Mouse (Mus musculus) neural tube, embryonic 12.5 days (tissue): ENCODE results near the gene Layn. TPM values are rescaled to one million over a fixed set of nuclear protein-coding genes. Genes with fewer than 3 reads are reported as not detected.

Experiments used
- ATAC-seq: fragments of 200-750 bp; cut with Nextera tagmentation; 2 replicates; pipeline ENCODE4 v1.8.0; 2017; ENCODE audit warnings: low read depth, mild to moderate bottlenecking, moderate TSS enrichment, moderate library complexity; ENCODE audit not compliant: low FRiP score
- H3K27ac ChIP-seq: fragments of 300-500 bp; sonication (generic); 2 replicates; pipeline ENCODE4 v1.5.1; 2016
- H3K27me3 ChIP-seq: fragments of 300-500 bp; sonication (generic); replicated peaks from 2 replicates; pipeline ENCODE4 v1.6.1; 2016; ENCODE audit warnings: mild to moderate bottlenecking
- H3K36me3 ChIP-seq: fragments of 300-500 bp; sonication (generic); 2 replicates; pipeline ENCODE4 v1.6.1; 2016; ENCODE audit warnings: mild to moderate bottlenecking
- H3K4me1 ChIP-seq: fragments of 300-500 bp; sonication (generic); 2 replicates; pipeline ENCODE4 v1.6.1; 2016
- H3K4me2 ChIP-seq: fragments of 300-500 bp; sonication (generic); replicated peaks from 2 replicates; pipeline ENCODE4 v1.6.1; 2016; ENCODE audit warnings: mild to moderate bottlenecking
- H3K4me3 ChIP-seq: fragments of 300-500 bp; sonication (generic); 2 replicates; pipeline ENCODE4 v1.5.1; 2016
- H3K9ac ChIP-seq: fragments of 300-500 bp; sonication (generic); 2 replicates; pipeline ENCODE4 v1.6.1; 2016; ENCODE audit warnings: mild to moderate bottlenecking
- H3K9me3 ChIP-seq: fragments of 300-500 bp; sonication (generic); 2 replicates; pipeline ENCODE4 v1.6.1; 2016; ENCODE audit warnings: mild to moderate bottlenecking
- WGBS: fragments of 180-500 bp; shearing (Covaris S2); methylation state at CpG from one replicate; pipeline ENCODE4 v1.1.7; 2016; 5-methylcytosine and 5-hydroxymethylcytosine counted together
- polyA plus RNA-seq: library from polyadenylated mRNA; unstranded; fragments of >200 nt; fragmentation: Nextera tagmentation; extraction: Ambion mirVana; gene quantifications from 2 replicates; pipeline ENCODE4 v1.2.1, GENCODE M21; 2016

The Layn gene
- 2.0 and 2.1 TPM in 2 replicates for polyA plus RNA-seq

GRCm38 (mm10) chr9:51076979-51077315, at the start of gene Layn:
Gene Layn, minus strand, starts transcription at chr9:51077094.
- 2% methylated on average over 14 of the region's 14 CpGs for WGBS
- Histone ChIP-seq H3K9me3 (no peaks in the 10 kb centered on the region), H3K4me3 (peak within 1 kb of the TSS; percentile 36), H3K4me1 (peaks cover 16% of the 10 kb centered on the region), H3K9ac (peak within 1 kb of the TSS; percentile 35), H3K4me2 (peak within 1 kb of the TSS; percentile 78), H3K27ac (no peak within 1 kb of the TSS), H3K27me3 (peaks cover 12% of the 10 kb centered on the region; the same call in 1 of the 2 replicates), H3K36me3 (no peaks in the 10 kb centered on the region)
- peak; percentile 81 for ATAC-seq

DNA sequence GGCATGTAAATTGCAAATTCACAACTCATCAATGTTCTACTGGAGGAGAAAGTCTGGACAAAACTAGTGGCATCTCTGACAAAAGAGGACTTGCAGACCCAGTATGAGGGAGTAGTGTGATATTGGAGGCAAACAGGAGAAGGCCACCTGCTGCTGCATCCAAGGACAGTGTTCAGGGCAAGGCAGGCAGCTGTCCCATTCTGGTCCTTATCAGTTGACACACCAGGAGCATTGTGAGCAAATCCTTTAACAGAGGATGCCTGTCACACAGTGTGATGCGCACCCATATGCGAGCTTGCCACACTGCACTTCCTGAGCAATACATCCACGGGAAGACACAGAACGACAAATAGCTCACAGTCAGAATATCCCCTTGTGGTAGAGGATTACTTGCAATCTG, 37.9 kb upstream of the Layn start:
- H3K27ac ChIP-seq = no peak overlapping the region
- no peak for ATAC-seq
- no peaks in the 10 kb centered on the region for H3K4me1 ChIP-seq
- no peaks in the 10 kb centered on the region for H3K36me3 ChIP-seq
- H3K4me3 ChIP-seq = no peak overlapping the region
- no peaks in the 10 kb centered on the region for H3K27me3 ChIP-seq
- H3K9ac ChIP-seq = no peak overlapping the region
- H3K9me3 ChIP-seq = no peaks in the 10 kb centered on the region
- H3K4me2 ChIP-seq = no peak overlapping the region
- 92% methylated on average over 4 of the region's 4 CpGs for WGBS

- Histone ChIP-seq H3K9me3 (no peaks in the 10 kb centered on the region), H3K9ac (no peak overlapping the region), H3K4me3 (no peak overlapping the region), H3K27me3 (peaks cover 3% of the 10 kb centered on the region; the same call in 1 of the 2 replicates), H3K27ac (no peak overlapping the region), H3K4me2 (no peak overlapping the region), H3K36me3 (no peaks in the 10 kb centered on the region), H3K4me1 (peaks cover 14% of the 10 kb centered on the region)
- WGBS = 87% methylated on average over 2 of the region's 2 CpGs
- ATAC-seq = no peak
These were observed 28.9 kb upstream of the Layn start for GRCm38 (mm10) chr9:51105751-51106150.

DNA sequence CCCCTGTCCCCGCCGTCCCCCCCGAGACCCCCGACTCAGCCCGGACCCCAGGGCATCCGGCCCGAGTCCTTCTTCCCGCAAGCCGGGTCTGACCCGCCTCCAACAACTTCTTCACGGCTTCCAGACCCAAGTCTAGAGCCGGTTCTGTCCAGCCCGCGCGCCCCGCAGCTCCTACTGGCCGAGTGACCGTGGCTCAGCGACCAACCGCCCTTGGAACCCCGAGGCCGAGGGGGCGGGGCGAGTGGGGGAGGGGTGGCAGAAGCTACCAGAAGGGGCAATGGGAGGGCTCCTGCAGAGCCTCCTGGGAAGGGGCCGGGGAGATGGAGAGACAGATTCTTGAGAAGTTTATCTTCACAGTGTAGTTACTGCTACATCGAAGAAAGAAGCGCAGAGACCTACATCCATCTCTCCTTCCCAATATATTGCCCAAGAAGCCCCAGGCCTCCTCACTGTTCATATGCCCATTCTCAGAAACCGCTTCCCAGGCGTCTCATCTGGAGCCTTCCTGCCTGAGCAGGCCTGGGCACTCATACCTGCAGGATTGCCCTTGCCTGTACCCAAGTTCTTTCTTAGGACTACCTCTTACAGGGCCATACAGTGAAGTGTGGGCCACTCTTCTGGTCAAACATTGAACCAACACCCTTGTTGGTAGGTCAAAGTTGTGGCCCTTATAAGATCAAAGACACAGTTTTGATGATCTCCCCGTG, 27.1 kb upstream of the Layn start:
- Histone ChIP-seq H3K36me3 (no peaks in the 10 kb centered on the region), H3K9ac (peak overlapping the region; percentile 66), H3K4me2 (peak overlapping the region; percentile 100), H3K4me3 (peak overlapping the region; percentile 58), H3K9me3 (no peaks in the 10 kb centered on the region), H3K4me1 (peaks cover 14% of the 10 kb centered on the region), H3K27me3 (peaks cover 3% of the 10 kb centered on the region; the same call in 1 of the 2 replicates), H3K27ac (no peak overlapping the region)
- ATAC-seq = peak; percentile 79
- WGBS = 13% methylated on average over 30 of the region's 30 CpGs

DNA sequence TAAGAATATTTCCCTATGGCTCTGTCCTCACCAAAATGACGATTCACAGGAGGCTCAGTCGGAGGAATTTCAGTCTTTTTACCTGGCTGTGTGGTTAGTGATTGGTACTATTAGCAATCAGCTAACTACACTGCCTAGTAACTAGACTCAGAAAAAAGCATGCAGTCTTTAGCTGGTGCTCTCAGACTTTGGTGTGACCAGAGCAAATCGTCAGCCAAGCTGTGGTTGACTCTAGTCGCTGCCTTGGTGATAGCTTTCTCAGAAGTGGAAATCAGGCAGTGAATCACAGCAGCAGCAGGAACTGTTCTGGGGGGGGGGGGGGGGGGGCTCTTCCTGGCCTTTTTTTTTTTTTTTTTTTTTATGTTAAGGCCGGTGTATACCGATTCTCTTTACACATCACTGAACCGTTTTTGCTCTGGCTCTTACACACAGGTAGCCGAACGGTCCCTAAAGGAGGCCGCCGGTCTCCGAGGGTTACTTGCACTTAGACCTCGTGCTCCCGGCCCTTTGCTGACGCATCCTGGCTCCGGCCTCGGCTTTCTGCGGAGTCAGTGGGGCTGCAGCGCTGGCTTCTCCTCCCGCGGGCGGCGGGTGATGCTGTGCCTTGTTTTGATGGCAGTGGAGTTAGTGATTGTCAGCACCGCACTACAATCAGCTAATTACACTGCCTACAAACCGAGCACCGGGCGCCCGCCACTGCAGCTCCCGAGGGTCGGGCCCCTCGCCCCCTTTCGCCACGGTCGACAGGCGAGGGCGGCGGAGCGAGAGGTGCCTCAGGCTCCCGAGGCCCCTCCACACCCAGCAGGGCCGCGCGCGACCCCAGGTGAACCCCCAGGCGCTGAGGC, 26.3 kb upstream of the Layn start:
- H3K4me3 ChIP-seq = peak overlapping the region; percentile 58
- no peak overlapping the region for H3K27ac ChIP-seq
- H3K36me3 ChIP-seq = no peaks in the 10 kb centered on the region
- H3K27me3 ChIP-seq = peaks cover 3% of the 10 kb centered on the region; the same call in 1 of the 2 replicates
- H3K4me1 ChIP-seq = peaks cover 14% of the 10 kb centered on the region
- WGBS = 2% methylated on average over 43 of the region's 44 CpGs
- peak overlapping the region; percentile 66 for H3K9ac ChIP-seq
- H3K9me3 ChIP-seq = no peaks in the 10 kb centered on the region
- peak; percentile 68 for ATAC-seq
- peak overlapping the region; percentile 100 for H3K4me2 ChIP-seq

- H3K4me1 ChIP-seq = peaks cover 14% of the 10 kb centered on the region
- WGBS = 8% methylated on average over 27 of the region's 27 CpGs
- H3K36me3 ChIP-seq = no peaks in the 10 kb centered on the region
- H3K27me3 ChIP-seq = peaks cover 3% of the 10 kb centered on the region; the same call in 1 of the 2 replicates
- no peaks in the 10 kb centered on the region for H3K9me3 ChIP-seq
- H3K27ac ChIP-seq = no peak within 1 kb of the TSS
- peak; percentile 79 for ATAC-seq
- H3K4me3 ChIP-seq = 0 out of 2 replicates have a peak within 1 kb of the TSS, but pooled peaks have one; percentile 58
- no peak within 1 kb of the TSS for H3K9ac ChIP-seq
- peak within 1 kb of the TSS; percentile 100 for H3K4me2 ChIP-seq
These were observed 25.0 kb upstream of the Layn start, which contains the start of gene 4833427G06Rik for GRCm38 (mm10) chr9:51101756-51102425. Gene 4833427G06Rik, minus strand, starts transcription at chr9:51102078.

GRCm38 (mm10) chr9:51096306-51096705, 19.4 kb upstream of the Layn start:
- Histone ChIP-seq H3K9ac (no peak overlapping the region), H3K36me3 (no peaks in the 10 kb centered on the region), H3K27me3 (no peaks in the 10 kb centered on the region), H3K4me3 (no peak overlapping the region), H3K27ac (no peak overlapping the region), H3K4me2 (no peak overlapping the region), H3K9me3 (no peaks in the 10 kb centered on the region), H3K4me1 (no peaks in the 10 kb centered on the region)
- ATAC-seq = no peak
- WGBS = 64% methylated on average over 2 of the region's 2 CpGs

DNA sequence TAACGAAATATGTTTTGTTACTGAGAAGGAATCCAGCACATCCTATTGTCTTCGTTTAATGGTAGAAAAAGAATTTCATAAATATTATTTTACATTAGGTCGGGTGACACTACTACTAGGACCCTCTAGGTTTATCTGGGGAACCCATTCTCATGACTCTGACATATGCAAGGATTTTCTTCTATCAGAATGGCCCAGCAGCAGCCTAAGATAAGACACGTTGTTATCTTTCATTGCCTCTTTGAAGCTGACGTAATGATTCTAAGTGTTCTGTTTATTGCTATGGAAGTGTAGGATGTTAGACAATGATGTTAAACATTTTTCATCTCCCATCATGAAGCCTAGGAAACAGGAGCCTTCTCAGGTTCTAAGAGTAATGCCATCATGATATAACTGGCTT, 16.8 kb upstream of the Layn start:
- H3K9me3 ChIP-seq = no peaks in the 10 kb centered on the region
- no peak overlapping the region for H3K9ac ChIP-seq
- no peaks in the 10 kb centered on the region for H3K4me1 ChIP-seq
- H3K27ac ChIP-seq = no peak overlapping the region
- no peaks in the 10 kb centered on the region for H3K36me3 ChIP-seq
- 78% methylated on average over 5 of the region's 5 CpGs for WGBS
- ATAC-seq = no peak
- H3K4me2 ChIP-seq = no peak overlapping the region
- H3K27me3 ChIP-seq = no peaks in the 10 kb centered on the region
- H3K4me3 ChIP-seq = no peak overlapping the region

DNA sequence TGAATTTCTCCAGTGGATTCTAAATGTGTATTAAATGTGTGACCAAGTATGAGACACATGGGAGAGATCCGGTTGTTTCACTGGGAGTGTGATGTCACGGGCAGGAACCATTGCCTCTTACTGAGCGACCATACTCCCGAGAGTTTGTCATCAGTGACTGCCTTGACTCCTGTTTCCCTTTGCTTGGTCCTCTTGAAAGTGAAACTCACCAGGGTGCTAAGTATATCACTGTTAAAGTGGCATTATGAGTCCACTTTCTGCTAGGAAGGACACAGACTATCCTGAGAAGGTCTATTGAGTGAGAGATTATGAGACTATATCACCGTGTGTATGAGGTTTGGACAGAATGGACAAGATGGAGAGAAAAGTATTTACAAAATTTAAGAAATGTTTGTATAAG, 4.7 kb upstream of the Layn start:
- Histone ChIP-seq H3K4me2 (no peak overlapping the region), H3K9me3 (no peaks in the 10 kb centered on the region), H3K36me3 (no peaks in the 10 kb centered on the region), H3K4me3 (no peak overlapping the region), H3K27me3 (peaks cover 7% of the 10 kb centered on the region; the same call in 1 of the 2 replicates), H3K9ac (no peak overlapping the region), H3K4me1 (peaks cover 7% of the 10 kb centered on the region), H3K27ac (no peak overlapping the region)
- WGBS = 86% methylated on average over 5 of the region's 5 CpGs
- no peak for ATAC-seq

DNA sequence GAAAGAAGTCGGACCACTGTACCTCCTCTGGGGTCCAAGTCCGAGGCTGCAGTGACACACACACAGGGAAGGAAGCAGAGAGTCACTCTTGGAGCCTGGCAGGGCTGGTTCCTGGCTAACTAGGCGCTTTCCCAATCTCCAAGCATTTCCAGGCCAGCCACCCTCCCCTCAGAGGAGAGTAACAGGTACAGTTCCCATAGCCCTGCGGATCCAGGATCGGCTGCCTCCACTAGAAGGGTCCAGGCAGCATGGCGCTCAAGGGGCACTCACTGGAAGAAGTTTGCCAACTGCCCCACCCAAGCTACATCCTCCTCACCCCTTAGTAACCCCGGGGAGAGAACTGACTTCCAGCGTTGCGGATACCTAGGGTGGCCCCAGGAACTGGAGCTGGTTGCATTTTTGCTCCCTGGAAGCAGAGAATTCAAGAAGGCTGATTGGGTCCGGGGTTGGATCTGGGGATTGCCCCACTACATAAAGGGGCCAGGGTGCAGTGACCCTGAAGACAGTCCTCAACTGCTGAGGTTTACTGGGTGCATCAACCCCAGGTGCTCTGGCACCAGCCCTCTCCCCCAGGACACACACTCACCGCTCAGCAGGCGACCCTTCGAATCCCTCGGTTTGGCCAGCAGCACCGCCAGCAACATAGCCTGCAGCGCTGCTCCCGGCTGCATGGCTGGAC, 455 bp downstream of the Layn start:
- peaks cover 12% of the 10 kb centered on the region; the same call in 1 of the 2 replicates for H3K27me3 ChIP-seq
- peaks cover 16% of the 10 kb centered on the region for H3K4me1 ChIP-seq
- peak; percentile 53 for ATAC-seq
- WGBS = 2% methylated on average over 17 of the region's 17 CpGs
- H3K36me3 ChIP-seq = no peaks in the 10 kb centered on the region
- no peaks in the 10 kb centered on the region for H3K9me3 ChIP-seq
- H3K4me2 ChIP-seq = peak overlapping the region; percentile 78
- H3K27ac ChIP-seq = no peak overlapping the region
- H3K4me3 ChIP-seq = peak overlapping the region; percentile 36
- H3K9ac ChIP-seq = peak overlapping the region; percentile 35

GRCm38 (mm10) chr9:51075780-51076179, 1.1 kb downstream of the Layn start:
- Histone ChIP-seq H3K36me3 (no peaks in the 10 kb centered on the region), H3K27ac (no peak overlapping the region), H3K4me2 (peak overlapping the region; percentile 78), H3K4me3 (no peak overlapping the region; the same call in 1 of the 2 replicates), H3K9ac (no peak overlapping the region), H3K27me3 (peaks cover 12% of the 10 kb centered on the region; the same call in 1 of the 2 replicates), H3K9me3 (no peaks in the 10 kb centered on the region), H3K4me1 (peaks cover 16% of the 10 kb centered on the region)
- WGBS = 32% methylated on average over 3 of the region's 3 CpGs
- no peak for ATAC-seq
